Mouse (Mus musculus): ENCODE measurements at regions not wholly inside any gene's neighbourhood (a gene's known extent, or its start where the extent isn't known, plus 50 kb on each side); places are given as distances from the start of the nearest gene placed in this dataset.

DNA sequence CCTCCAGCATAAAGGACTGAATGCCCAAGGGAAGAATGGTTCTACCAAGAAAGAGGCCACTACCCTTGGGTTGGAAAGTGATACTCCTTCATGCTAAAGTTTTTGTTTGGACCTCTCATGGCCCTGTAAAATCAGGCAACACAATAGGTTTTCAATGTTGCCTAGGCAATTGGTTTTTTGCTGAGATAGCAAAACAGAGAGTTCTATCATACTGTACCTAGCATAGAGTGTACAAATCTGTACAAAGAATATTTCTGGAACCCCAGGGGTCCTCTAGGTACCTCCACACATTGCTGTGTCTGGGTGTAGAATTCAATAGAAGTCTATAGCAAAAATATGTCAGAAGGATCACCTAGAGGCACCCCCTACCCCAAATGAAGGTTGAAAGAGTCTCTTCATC lies 483.4 kb upstream of the Kif2a start:
- DNase-seq (ENCODE audit: extremely low read depth, insufficient read length, low spot score), result no peak

DNA sequence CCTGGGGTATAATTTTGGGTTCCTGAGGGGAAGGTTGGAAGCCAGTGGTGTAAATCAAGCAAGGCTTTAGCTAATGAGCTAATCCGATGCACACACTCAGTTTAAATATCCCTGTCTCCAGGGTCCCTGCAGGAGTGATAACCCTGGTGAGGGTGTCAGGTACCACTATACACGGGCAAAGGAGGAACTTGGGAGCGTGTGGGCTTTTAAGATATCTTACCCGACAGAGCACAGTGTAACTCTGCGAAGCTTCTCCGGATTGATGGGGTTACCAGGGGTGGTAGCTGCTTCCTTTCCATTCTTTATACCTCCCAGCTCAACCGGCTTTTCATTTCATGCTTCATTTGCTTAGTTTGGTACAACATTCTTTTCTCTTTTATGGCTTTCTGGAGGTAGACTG lies 480.3 kb upstream of the Kif2a start:
- DNase-seq (ENCODE audit: extremely low read depth, insufficient read length, low spot score), result no peak

DNA sequence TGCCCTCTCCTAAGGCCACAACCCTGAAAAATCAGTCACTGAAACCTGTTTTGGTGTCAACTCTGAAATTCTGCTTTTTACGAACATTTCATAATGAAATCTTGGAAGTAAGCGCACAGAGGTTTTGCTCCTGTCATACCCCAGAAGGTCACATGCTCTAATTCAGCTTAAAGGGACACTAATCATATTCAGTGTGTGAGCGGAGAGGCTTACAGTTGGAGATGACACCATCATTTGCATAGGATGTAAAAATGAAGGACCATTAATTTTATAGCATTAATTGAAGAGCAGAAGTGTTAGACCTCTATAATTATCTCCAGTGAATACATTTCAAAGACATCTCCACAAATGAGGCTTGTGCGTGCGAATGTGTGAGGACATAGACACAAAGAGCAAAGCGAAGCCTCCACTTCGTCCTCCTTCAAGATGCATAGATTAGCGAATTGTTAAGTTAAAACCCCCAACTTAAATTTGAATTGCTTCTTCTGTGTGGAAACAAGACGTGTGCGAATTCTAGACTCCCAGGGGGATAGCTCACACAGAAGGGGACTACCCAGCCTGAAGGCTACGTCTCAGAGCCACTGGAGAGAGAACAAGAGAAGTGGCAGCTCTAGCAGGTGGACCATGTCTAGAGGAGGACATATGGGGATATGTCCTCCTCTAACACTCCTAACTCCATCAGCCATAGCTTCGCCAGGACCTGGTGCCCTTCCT lies 479.0 kb upstream of the Kif2a start:
- DNase-seq (ENCODE audit: extremely low read depth, insufficient read length, low spot score), result no peak

DNA sequence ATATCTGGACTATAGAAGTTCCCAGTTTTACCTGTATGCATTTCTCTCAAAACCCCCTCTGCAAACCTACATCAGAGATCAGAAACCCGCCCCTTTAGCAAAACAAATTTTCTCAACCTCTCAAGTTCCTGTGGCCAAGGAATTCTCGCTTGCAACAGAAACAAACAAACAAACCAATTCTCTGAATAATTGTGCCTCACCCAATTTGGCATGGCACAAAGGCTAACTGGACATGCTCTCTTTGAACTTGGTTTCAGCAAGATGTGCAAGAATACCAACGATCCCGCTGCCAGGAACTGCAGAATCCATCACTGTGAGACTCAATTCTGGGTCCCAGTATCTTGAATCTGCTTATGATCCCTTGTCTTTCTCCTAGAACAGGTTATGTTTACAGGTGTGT lies 477.4 kb upstream of the Kif2a start:
- no peak for DNase-seq (ENCODE audit: extremely low read depth, insufficient read length, low spot score)

DNA sequence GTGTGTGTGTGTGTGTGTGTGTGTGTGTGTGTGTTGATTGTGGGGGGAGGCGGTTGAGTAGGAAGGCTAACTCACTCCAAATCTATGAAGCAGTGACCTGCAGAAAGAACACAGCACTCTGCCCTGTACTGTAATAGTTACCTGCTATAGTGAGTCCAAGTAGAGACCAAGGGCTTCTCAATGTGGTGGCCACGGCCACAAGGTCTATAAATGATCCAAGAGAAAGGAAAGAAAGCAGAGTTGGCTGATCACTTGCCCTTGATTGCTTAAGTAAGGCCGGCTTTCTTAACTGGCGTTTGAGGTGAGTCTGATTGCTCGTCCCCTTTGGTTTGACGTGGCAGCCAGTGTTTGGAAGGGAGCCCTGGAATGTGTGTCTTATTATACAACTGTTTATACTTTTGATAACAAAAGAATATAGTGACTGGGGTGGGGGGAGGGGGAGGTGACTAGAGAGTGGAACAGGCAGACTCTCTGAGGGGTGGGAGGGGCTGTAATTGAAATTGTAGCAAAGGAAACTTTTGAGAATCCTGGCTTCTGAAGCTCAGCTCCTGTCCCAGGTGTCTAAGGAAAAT lies 473.3 kb upstream of the Kif2a start:
- no peak for DNase-seq (ENCODE audit: extremely low read depth, insufficient read length, low spot score)

DNA sequence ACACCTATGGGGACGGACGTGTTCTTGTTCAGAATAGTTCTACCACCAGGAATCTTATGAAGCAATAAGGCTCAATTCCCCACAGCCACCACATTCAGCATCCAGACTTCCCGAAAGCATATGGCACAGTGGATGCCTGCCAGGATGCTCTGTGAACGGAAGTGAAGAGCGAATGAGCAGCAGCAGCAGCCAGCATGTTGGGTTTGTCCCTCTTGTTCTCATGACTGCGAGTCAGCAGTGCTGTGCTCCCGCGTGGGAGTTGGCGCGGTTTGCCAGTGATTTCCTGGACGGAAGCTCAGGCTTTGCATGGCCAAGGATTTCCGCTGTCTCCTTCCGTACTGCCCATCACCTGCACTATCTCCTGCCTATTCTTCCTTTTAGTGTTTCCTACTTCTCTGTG lies 471.8 kb upstream of the Kif2a start:
- DNase-seq (ENCODE audit: extremely low read depth, insufficient read length, low spot score), result peak; percentile 65

DNA sequence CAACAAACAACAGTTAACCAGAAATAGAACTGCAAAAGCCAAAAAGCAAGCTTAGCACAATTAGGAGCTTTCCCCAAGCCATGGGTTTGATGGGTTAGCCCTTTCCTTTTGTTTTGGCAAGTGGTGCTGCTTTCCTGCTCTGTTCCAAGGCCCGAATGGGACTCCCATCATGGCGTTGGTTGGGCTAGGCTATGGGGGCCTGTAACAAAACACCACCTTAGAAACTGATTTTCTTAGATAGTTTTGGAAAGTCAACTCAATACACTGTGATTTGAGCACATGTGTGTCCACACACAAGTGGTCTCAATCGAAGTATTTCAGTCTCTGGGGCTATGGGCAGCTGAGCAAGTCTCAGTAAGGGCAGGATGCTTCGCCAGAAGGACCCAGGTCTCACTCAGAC lies 470.5 kb upstream of the Kif2a start:
- DNase-seq (ENCODE audit: extremely low read depth, insufficient read length, low spot score), result no peak

DNA sequence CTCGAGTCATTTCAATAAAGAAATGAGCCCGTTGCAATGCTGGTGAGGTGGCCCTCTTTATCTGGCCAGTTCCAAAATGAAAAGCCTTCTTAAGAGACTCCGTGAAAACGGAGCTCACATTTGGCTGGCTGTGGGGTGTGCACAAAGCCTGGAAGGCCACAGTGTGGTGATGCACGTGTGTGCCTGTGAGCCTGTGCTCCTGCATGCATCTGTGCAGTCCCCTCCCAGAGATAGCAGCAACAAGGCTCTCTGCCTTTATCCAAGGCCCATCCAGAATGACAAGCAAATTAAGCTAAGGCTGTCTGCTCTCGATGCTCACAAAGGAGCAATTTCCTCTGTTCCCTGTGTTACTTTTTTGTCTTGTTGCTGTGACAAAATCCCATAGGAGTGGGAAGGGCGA lies 469.5 kb upstream of the Kif2a start:
- no peak for DNase-seq (ENCODE audit: extremely low read depth, insufficient read length, low spot score)

DNA sequence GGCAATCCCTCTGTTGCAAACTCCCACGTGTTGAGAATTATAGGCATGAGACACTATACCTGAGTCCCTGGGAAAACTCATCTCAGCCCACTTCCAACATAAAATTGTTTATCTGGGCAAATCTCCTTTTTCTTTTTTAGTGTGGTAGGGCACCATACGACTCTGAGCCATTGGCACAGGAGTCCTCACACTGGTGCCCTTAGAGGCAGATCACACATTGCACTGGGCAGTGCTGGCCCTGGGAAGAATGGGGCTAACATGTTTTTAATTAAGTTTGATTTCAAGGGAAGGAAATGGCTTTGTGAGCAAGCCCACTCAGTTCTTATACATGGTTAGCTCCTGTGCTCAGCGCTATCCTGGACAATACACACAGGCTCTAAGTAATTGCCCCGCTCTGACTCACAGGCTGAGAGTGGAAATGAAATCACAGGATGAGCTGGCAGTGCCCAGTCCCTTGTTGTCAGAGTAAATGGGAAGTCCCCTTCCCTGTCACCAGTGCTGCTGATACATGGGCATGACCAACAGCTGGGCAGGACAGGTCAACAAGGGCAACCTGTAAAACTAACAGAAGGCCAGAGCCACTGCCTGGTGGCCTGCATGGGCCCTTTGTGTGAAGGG lies 463.6 kb upstream of the Kif2a start:
- peak; percentile 50 for DNase-seq (ENCODE audit: extremely low read depth, insufficient read length, low spot score)

DNA sequence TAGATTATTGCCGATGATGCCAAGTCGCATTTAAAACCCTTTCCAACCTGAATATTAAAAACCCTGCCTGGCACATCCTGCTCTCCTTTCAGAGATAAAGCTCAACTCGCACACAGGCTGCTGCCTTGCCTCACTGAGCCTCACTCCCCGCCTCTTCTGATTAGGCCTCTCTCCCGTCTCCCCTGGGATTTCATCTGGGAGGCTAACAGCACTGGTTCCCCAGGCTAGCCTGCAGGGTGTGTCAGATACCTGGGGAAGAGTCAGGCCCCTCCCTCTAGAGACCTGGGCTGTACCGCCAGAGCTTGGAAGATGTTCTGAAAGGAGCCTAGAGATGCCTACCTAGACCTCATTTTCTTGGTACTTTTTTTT lies 462.7 kb upstream of the Kif2a start:
- peak; percentile 15 for DNase-seq (ENCODE audit: extremely low read depth, insufficient read length, low spot score)

DNA sequence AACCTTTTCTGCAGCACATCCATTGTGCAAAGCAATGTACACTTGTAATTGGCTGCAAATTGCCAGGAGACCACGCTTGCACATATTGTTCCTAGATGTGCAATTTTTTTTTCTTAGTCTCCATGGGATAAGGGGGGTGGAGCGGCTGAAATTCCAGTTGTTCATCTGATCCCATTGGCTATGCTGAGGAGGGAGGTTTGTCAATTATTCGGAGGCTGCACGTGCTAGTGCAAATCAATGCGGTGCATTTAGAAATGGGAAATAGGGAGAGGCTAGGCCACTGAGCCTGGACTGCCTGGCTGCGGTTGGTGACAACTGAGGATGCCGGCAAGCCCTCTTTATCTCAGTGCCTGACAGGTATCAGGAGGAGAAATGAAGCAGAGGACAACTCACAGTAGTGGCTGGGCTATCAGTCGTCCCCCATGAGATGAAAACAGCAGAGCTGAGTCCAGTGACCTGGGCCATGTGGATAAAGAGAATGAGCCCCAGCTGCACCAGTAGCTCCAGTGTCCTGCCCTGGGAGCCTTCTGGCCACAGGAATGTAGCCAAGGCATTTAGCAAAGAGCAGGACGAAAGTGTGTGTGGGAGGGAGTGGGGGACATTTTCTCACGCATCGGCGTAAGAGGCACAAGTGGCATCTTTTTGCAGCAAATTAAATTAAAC lies 462.2 kb upstream of the Kif2a start:
- peak; percentile 11 for DNase-seq (ENCODE audit: extremely low read depth, insufficient read length, low spot score)

DNA sequence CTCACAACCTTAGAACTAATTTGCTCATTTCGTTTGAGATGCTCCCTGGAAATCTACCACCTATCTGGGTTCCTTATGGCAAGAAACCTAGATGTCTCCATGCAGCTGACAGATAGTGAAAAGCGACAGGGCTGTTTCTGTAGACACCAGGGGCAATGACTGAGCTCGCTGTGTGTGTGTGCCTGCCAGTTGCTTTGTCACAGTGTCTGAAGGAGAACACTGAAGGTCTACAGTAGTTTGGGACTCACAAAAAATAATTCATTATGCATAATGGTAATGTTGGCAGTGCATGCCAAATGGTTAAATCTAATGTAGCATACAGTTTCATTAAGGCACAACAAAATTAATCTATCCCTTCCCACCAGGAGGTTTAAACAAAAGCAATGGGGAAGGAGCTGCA lies 453.2 kb upstream of the Kif2a start:
- no peak for DNase-seq (ENCODE audit: extremely low read depth, insufficient read length, low spot score)

DNA sequence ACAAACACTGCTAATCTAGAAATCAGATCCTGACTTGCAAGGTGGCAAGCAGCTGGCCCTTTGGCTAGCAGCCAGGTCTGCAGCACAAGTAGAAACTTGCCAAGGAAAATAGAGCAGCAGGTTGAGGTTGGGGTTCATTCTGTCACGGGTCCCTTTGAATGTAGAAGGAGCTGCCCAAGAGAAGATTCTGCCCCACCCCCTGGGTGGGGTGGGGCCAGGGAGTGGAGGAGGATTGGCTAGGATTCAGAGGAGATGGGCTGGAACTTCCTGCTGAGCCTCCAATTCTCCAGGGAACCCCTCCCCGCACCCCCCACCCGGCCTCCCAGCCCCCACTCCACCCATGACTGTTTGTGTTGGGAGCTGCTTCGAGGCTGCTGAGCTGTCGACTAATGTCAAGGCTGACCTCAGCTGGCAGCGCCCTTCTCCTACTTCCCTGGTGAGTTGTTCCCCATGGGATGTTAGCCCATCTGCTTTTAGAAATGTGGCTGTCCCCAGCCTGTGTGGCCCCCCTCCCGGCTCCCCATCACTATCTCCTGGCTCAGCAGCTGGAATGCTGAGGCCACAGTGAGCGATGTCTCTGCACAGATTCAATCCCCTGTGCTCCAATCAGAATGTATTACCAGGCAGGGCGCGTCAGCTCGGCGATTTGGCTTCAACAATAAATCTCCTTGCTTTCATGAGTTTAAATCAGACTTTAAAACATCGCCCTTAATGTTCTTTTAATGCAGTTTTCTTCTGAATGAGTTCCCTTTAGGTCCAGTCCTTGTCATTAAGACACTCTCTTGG lies 447.8 kb upstream of the Kif2a start:
- DNase-seq (ENCODE audit: extremely low read depth, insufficient read length, low spot score), result peak; percentile 28

DNA sequence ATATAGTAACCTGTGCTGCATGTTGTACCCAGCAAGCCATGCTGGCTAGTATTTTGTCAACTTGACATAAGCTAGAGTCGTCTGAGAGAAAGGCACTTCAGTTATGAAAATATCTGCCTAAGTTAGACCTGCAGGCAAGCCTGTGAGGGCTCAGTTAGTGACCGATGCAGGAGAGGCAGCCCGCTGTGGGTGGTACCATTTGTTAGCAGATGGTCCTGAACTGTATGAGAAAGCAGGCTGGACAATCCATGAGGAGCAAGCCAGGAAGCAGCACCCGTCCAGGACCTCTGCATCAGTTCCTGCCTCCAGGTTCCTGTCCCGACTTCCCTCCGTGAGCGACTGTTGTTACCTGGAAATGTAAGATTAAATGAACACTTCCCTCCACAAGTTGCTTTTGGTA lies 440.9 kb upstream of the Kif2a start:
- no peak for DNase-seq (ENCODE audit: extremely low read depth, insufficient read length, low spot score)

DNA sequence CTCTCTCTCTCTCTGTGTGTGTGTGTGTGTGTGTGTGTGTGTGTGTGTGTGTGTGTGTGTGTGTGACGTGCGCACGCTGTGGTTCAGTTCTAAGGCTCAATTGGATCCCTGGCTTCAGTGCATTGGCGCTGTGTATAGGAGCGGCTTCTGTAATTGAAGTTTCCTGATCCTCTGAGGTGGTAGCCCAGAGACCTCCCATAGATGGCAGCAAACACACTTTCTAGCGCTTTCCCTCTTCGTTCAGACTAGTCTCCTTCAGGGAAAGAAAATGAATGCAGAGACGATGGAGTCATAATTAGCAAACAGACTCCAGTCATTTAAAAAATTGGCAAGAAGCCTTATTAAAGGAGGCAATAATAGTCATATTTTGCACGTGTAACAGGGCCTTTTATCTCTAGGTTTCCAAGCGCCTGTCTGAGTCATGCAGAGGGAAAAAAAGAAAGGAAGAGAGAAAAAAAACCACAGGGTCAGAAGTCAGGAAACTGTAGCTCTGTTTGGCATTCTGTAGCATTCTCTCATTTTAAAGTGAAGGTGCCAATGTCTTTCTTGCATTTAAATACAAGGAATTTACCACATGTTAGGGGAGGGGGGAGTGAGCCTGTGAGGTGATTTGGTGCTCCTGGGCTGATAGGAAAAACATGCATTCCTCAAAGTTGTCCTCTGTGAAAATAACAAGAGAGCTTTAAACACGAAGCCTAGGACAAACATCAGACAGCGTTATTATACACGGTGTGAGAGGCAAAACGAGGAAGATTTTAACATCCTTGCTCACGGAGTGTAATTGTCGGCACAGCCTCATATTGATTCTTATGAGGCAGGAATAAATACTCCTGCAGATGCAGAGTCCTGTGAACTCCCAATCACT lies 439.4 kb upstream of the Kif2a start:
- DNase-seq (ENCODE audit: extremely low read depth, insufficient read length, low spot score), result peak; percentile 10

DNA sequence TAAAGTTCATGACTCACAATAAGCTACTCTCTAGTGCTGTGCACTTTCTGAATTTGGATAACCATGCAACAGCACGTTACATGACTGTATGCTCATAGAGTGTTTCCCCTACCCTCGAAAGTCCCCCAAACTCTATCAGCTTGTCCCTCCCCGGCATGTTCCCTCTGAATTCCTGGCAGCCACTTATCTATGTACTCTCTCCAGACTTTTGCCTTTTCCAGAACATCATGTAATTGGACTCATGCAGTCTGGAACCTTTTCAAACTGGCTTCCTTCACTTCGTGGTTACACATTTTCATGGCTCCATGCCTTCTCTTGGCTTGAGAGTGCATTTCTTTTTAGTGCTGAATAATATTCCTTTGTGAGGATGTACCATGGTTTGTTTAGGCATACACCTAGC lies 436.8 kb upstream of the Kif2a start:
- DNase-seq (ENCODE audit: extremely low read depth, insufficient read length, low spot score), result no peak

DNA sequence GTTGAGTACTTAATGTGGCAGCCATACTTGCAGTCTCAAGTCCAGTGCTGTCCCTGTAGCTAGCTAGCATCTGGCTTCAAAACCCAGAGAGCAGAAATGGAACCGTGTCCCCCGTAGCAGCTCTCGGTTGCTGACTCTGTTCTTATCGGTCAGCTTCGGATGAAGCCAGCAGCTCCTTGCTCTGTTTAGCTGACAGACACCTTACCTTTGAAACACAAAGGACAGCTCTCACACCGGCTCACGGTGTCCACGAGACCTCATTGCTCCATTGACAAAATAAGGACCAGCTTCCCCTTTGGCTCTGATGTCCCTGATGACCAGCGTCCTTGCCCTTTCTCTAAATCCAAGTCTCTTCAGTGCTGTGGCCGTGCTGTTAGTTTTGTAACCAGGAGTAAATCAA lies 435.3 kb upstream of the Kif2a start:
- DNase-seq (ENCODE audit: extremely low read depth, insufficient read length, low spot score), result no peak

DNA sequence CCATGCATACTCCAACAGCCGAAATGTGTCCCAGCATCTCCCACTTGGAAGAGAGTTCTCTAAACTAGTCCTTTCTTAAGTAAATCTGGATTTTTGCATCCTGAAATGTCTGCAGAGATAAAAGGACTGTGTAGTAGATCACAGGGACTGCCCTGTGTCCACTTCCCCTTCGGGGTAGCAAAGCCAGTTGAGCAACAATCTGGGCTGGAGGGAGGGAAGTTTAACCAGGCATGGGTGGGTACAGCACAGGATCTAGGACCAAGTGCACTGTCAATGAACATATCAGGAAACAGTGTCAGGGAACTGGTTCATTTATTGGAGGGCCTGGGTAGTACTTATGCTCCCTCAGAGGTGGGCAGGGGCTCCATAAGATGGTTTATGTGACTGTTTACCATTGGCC lies 434.5 kb upstream of the Kif2a start:
- no peak for DNase-seq (ENCODE audit: extremely low read depth, insufficient read length, low spot score)

DNA sequence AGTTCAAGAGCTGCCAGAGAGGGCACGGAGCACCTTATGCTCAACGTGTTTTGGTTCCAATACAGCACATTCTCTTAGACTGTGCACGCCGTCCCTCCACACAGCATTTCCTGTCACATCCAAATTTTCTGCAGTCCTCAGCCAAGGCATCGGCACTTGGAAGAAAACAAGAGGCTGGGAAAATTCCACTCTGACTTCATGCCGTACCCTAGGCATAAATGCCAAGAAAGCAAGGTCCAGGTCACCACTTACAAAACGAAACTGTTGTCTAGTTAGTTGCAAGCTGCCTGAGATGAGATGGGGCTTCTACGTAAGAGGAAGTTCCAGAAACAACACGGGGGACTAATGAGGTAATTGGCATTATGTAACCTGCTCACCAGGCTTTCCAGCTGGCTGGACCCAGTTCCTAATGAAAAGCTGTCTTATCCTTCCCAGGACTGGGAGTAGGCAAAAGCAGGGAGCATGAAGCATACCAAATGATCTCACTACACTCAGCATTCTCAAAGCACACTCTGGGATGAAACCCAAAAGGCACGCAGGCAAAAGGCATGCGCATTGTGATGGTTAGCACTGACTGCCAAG lies 427.8 kb upstream of the Kif2a start:
- peak; percentile 26 for DNase-seq (ENCODE audit: extremely low read depth, insufficient read length, low spot score)

DNA sequence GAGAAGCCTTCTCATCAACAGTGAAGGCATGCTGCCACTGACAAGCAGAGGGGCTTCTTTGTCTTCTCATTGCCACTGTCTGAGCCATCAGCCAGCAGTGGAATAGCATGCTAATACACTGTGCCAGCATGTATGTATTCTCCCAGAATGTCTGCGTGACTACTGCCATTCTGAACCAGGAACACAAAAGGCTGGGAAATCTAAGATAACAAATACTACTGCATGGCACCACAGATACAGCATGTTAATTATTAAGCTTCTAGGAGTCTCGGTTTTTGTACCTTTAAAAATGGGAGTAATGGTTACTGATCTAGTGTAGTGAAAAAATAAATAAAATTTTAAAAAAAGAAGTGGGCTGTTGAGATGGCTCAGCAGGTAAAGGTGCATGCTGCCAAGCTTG lies 425.9 kb upstream of the Kif2a start:
- no peak for DNase-seq (ENCODE audit: extremely low read depth, insufficient read length, low spot score)
